Mouse (Mus musculus) G1E (cell line): Measurements from ENCODE around the gene Gm11639. TPM values are rescaled to one million over a fixed set of nuclear protein-coding genes. Genes with fewer than 3 reads are reported as not detected.
A peak's percentile ranks its signal among the peaks of the same experiment; 100 is the strongest.
"Not testable (repeated sequence)": the region's sequence is repeated elsewhere in the genome, so short reads cannot be mapped to it uniquely, and the experiment has no call there.

Source experiments
- ATAC-seq: 2 replicates; pipeline ENCODE4 v1.8.0; 2016; ENCODE audit warnings: mild to moderate bottlenecking; ENCODE audit not compliant: insufficient number of reproducible peaks, poor library complexity, low FRiP score, severe bottlenecking; ENCODE audit errors: extremely low read depth
- DNase-seq: peaks from one replicate; pipeline ENCODE4 v3.0.0; 2012; ENCODE audit warnings: low spot score
- H3K27me3 ChIP-seq: 2 replicates; pipeline ENCODE4 v1.6.1; 2012; ENCODE audit warnings: mild to moderate bottlenecking, low read length, inconsistent platforms; ENCODE audit not compliant: insufficient read depth
- H3K36me3 ChIP-seq: replicated peaks from 2 replicates; pipeline ENCODE3; 2012; ENCODE audit warnings: mild to moderate bottlenecking, inconsistent platforms
- H3K4me1 ChIP-seq: 2 replicates; pipeline ENCODE4 v1.6.1; 2012; ENCODE audit warnings: low read depth, low read length, inconsistent platforms, mixed read lengths; ENCODE audit not compliant: insufficient read depth
- H3K4me3 ChIP-seq: 2 replicates; pipeline ENCODE4 v1.5.1; 2012; ENCODE audit warnings: low read depth, mild to moderate bottlenecking, inconsistent platforms, low read length, moderate library complexity, mixed read lengths
- H3K9me3 ChIP-seq: replicated peaks from 2 replicates; pipeline ENCODE4 v1.6.1; 2012; ENCODE audit warnings: inconsistent platforms
- CTCF ChIP-seq: IDR thresholded peaks from 2 replicates; pipeline ENCODE4 v1.5.1; 2012; ENCODE audit warnings: low read depth, low read length, inconsistent platforms, mixed read lengths
- GATA1 ChIP-seq: IDR thresholded peaks from 2 replicates; pipeline ENCODE4 v1.6.1; 2012; ENCODE audit warnings: borderline replicate concordance, low read length, inconsistent platforms, mixed read lengths
- GATA2 ChIP-seq: IDR thresholded peaks from 2 replicates; pipeline ENCODE4 v1.6.1; 2012; ENCODE audit warnings: low read depth, low read length, inconsistent platforms, borderline replicate concordance
- POLR2AphosphoS5 ChIP-seq: IDR thresholded peaks from 2 replicates; pipeline ENCODE4 v1.6.1; 2012; ENCODE audit warnings: low read depth, low read length, inconsistent platforms; ENCODE audit not compliant: insufficient replicate concordance
- TAL1 ChIP-seq: conservative IDR thresholded peaks from 2 replicates; pipeline ENCODE4 v1.6.1; 2012; ENCODE audit warnings: low read depth, low read length, inconsistent platforms, mixed read lengths
- polyA plus RNA-seq: library from polyadenylated mRNA; stranded (reverse); fragments of >175 nt; gene quantifications from 2 replicates; pipeline ENCODE4 v1.2.3, GENCODE M21; 2012
- total RNA-seq, 2 experiments: library from RNA; stranded (forward) in 1 of 2; stranded (reverse) in 1 of 2; fragments of 200-1000 nt in 1 of 2; fragments of >200 nt in 1 of 2; fragmentation: Nextera tagmentation in 1 of 2; gene quantifications; 2 replicates each; pipeline ENCODE4 v1.2.3; 2014 to 2017

The Gm11639 gene
- total and polyA plus RNA-seq, 3 experiments, result under 0.01 TPM; not detected in 2

- peak; percentile 83 for ATAC-seq
Observed at GRCm38 (mm10) chr11:105028744-105029348, 343.3 kb downstream of the Gm11639 start.

DNA sequence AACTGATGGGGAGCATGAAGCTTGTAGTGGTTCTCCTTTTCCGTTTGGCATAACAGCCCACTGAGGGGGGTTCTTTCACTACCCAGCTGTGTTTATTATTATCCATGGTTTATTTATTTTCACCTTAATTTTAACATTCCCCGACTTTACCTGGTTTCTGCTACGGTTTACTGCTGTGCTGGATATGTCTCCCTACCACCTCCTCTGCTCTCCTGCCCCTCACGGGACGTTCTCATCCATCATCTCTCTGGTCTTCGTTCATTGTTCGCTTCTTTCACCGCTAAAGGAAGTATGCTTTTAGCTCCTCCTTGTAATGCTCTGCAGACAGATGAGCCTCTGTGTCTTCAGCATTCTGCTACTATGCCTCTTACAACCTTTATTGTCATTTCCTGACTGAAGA, 344.0 kb downstream of the Gm11639 start:
- TF ChIP-seq GATA2 (no peak), TAL1 (no peak), POLR2AphosphoS5 (no peak), GATA1 (no peak), CTCF (no peak)
- no peak for ATAC-seq
- Histone ChIP-seq H3K4me3 (no peak overlapping the region), H3K4me1 (peaks cover 28% of the 10 kb centered on the region), H3K36me3 (no peaks in the 10 kb centered on the region), H3K27me3 (peaks cover 15% of the 10 kb centered on the region), H3K9me3 (no peaks in the 10 kb centered on the region)
- DNase-seq, result no peak

More at GRCm38 (mm10) chr11:105028744-105029348, 343.3 kb downstream of the Gm11639 start:
- H3K4me1 ChIP-seq, result peaks cover 28% of the 10 kb centered on the region
- H3K36me3 ChIP-seq, result no peaks in the 10 kb centered on the region
- peak; percentile 19 for DNase-seq
- peak overlapping the region; percentile 56; the same call in 1 of the 2 replicates for H3K4me3 ChIP-seq
- H3K27me3 ChIP-seq, result peaks cover 15% of the 10 kb centered on the region
- H3K9me3 ChIP-seq, result no peaks in the 10 kb centered on the region
- TF ChIP-seq TAL1 (peak; percentile 37; the same call in 1 of the 2 replicates), GATA2 (no peak)

- H3K36me3 ChIP-seq, result no peaks in the 10 kb centered on the region
- peaks cover 15% of the 10 kb centered on the region for H3K27me3 ChIP-seq
- no peak overlapping the region for H3K4me3 ChIP-seq
- DNase-seq (no peak), ATAC-seq (no peak)
- H3K9me3 ChIP-seq, result no peaks in the 10 kb centered on the region
- peaks cover 28% of the 10 kb centered on the region for H3K4me1 ChIP-seq
- TF ChIP-seq POLR2AphosphoS5 (no peak), TAL1 (no peak), CTCF (no peak), GATA2 (no peak), GATA1 (no peak)
Observed at GRCm38 (mm10) chr11:105030229-105030628, 344.7 kb downstream of the Gm11639 start.

DNA sequence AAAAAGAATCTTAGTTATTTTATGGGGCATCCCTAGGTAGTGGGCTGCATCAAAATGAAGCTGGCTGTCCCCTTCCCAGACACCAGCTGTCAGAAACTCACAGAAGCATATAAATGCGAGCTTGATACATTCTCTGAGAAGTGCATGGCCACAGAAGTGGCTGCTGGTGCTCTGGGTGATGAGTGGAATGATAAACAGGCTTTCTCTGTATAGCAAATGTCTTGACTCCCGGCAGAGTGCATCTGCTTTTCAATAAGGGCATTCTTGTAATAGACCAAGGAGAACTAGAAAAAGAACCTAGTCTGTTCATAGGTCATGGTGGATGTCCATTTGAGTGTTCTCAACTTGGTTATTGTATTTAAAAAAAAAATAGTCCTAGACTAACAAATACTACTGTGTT, 345.6 kb downstream of the Gm11639 start:
- H3K4me1 ChIP-seq, result peaks cover 24% of the 10 kb centered on the region
- peaks cover 9% of the 10 kb centered on the region for H3K27me3 ChIP-seq
- TF ChIP-seq TAL1 (no peak), GATA2 (no peak), POLR2AphosphoS5 (no peak), CTCF (no peak), GATA1 (no peak)
- H3K36me3 ChIP-seq, result no peaks in the 10 kb centered on the region
- no peaks in the 10 kb centered on the region for H3K9me3 ChIP-seq
- ATAC-seq (no peak), DNase-seq (no peak)
- no peak overlapping the region for H3K4me3 ChIP-seq

- no peak overlapping the region for H3K4me3 ChIP-seq
- no peaks in the 10 kb centered on the region for H3K4me1 ChIP-seq
- DNase-seq, result no peak
- H3K27me3 ChIP-seq, result peaks cover 6% of the 10 kb centered on the region
- no peaks in the 10 kb centered on the region for H3K36me3 ChIP-seq
- TF ChIP-seq GATA2, result no peak
- TF ChIP-seq POLR2AphosphoS5, result no peak
- no peak for TF ChIP-seq GATA1
- no peak for TF ChIP-seq TAL1
- ATAC-seq, result no peak
- no peaks in the 10 kb centered on the region for H3K9me3 ChIP-seq
Observed at GRCm38 (mm10) chr11:105035081-105035480, 349.6 kb downstream of the Gm11639 start.

DNA sequence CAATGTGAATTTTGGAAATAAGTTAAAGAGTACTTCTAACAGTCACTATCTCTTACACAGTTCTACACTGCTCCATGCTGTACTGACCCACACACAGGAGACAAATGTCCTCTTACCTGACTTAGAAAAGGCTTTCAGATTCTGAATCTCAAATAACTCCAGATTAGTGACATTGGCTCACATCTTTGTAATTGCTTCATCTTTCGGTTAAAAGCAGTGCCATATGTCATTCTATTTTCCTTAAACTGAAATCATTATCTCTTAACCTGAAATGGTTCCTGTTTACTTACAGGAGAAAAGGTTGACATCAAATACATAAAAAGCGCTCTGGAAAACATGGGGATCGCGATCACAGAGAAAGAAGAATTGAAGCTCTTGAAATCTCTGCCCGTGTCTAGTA, 377.8 kb downstream of the Gm11639 start, which contains the start of gene Efcab3:
Efcab3 (plus strand) TSS at position 301 of the 400 bp plus-strand sequence.
- ATAC-seq (no peak), DNase-seq (no peak)
- TF ChIP-seq CTCF (no peak), GATA2 (no peak), TAL1 (no peak), POLR2AphosphoS5 (no peak), GATA1 (no peak)
- Histone ChIP-seq H3K27me3 (peaks cover 13% of the 10 kb centered on the region), H3K4me1 (no peaks in the 10 kb centered on the region), H3K4me3 (no peak within 1 kb of the TSS), H3K9me3 (no peaks in the 10 kb centered on the region), H3K36me3 (no peaks in the 10 kb centered on the region)

DNA sequence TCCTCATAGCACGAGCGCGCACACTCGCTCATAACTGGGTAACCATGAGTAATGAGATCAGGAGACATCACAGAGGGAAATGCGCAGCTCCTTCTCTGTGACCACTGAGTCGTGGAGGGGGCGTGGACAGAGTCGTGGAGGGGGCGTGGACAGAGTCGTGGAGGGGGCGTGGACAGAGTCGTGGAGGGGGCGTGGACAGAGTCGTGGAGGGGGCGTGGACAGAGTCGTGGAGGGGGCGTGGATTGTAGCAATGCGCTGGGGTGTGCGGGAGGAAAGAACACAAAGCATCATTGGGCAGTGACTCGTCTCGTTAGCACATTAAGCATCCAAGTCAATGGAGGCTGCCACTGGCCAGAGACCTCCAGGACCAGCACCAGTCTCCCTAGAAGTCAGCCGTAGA, 426.9 kb downstream of the Gm11639 start:
- not testable (repeated sequence) for DNase-seq, H3K4me1 ChIP-seq, H3K9me3 ChIP-seq, H3K36me3 ChIP-seq, ATAC-seq, H3K4me3 ChIP-seq
- peaks cover 25% of the 10 kb centered on the region for H3K27me3 ChIP-seq
